Mouse (Mus musculus) heart, adult 9 months (tissue): Measurements from ENCODE around the gene BC028528.
"Not testable (repeated sequence)": the region's sequence is repeated elsewhere in the genome, so short reads cannot be mapped to it uniquely, and the experiment has no call there.

ENCODE experiments used
- DNase-seq, 2 experiments: peaks; one replicate each; pipeline ENCODE4 v3.0.0; 2022; ENCODE audit warnings: low spot score in 2 of 2

BC028528 gene

GRCm38 (mm10) chr3:95879063-95879462 lies 12.7 kb downstream of the BC028528 start:
- DNase-seq, result no peak

GRCm38 (mm10) chr3:95872048-95872447 lies 19.8 kb downstream of the BC028528 start:
- DNase-seq, result no peak

- DNase-seq, result peak; percentile 88 to 90
These were observed 20.4 kb downstream of the BC028528 start, which contains the start of gene Mrps21 for GRCm38 (mm10) chr3:95871392-95871867. Mrps21 (minus strand) TSS chr3:95871519.

GRCm38 (mm10) chr3:95870976-95871375 lies 20.8 kb downstream of the BC028528 start:
- no peak for DNase-seq

- DNase-seq, result no peak
These were observed 24.4 kb downstream of the BC028528 start for GRCm38 (mm10) chr3:95867408-95867807.

GRCm38 (mm10) chr3:95866071-95866470 lies 25.7 kb downstream of the BC028528 start:
- DNase-seq, result no peak

GRCm38 (mm10) chr3:95865571-95865970 lies 26.2 kb downstream of the BC028528 start:
- DNase-seq, result no peak

GRCm38 (mm10) chr3:95865050-95865449 lies 26.8 kb downstream of the BC028528 start:
- DNase-seq, result peak; percentile 78 to 84

- no peak for DNase-seq
These were observed 28.2 kb downstream of the BC028528 start for GRCm38 (mm10) chr3:95863578-95863977.

- peak; percentile 73 to 86 for DNase-seq
These were observed 30.0 kb downstream of the BC028528 start for GRCm38 (mm10) chr3:95861796-95862195.

- no peak for DNase-seq
These were observed 30.6 kb downstream of the BC028528 start for GRCm38 (mm10) chr3:95861216-95861615.

- no peak for DNase-seq
These were observed 31.5 kb downstream of the BC028528 start for GRCm38 (mm10) chr3:95860323-95860722.

- DNase-seq, result not testable (repeated sequence)
These were observed 33.5 kb downstream of the BC028528 start for GRCm38 (mm10) chr3:95858278-95858677.

- not testable (repeated sequence) for DNase-seq
These were observed 34.8 kb downstream of the BC028528 start for GRCm38 (mm10) chr3:95857050-95857449.

- no peak for DNase-seq
These were observed 35.7 kb downstream of the BC028528 start for GRCm38 (mm10) chr3:95856115-95856514.

GRCm38 (mm10) chr3:95855502-95856089 lies 36.2 kb downstream of the BC028528 start, which contains the start of gene Prpf3:
Prpf3 (minus strand) TSS chr3:95855885.
- peak; percentile 96 to 97 for DNase-seq

GRCm38 (mm10) chr3:95851317-95851716 lies 40.5 kb downstream of the BC028528 start:
- no peak for DNase-seq

GRCm38 (mm10) chr3:95850611-95851010 lies 41.2 kb downstream of the BC028528 start:
- no peak for DNase-seq

- DNase-seq, result no peak
These were observed 49.1 kb downstream of the BC028528 start for GRCm38 (mm10) chr3:95842503-95843214.

GRCm38 (mm10) chr3:95839250-95839649 lies 52.6 kb downstream of the BC028528 start:
- DNase-seq, result no peak
